Mouse (Mus musculus) spleen, postnatal 36 days (tissue): ENCODE data around the gene Tm6sf2.

Source experiments
- DNase-seq, 2 experiments: peaks; one replicate each; pipeline ENCODE4 v3.0.0; 2022; ENCODE audit warnings: low spot score in 2 of 2, mixed read lengths in 1 of 2

The Tm6sf2 gene

GRCm38 (mm10) chr8:70089296-70089960 is 16.7 kb downstream of the Tm6sf2 start:
- DNase-seq, result no peak

- DNase-seq, result no peak
These were observed 20.1 kb downstream of the Tm6sf2 start for GRCm38 (mm10) chr8:70092786-70093185.

GRCm38 (mm10) chr8:70099276-70099675 is 26.6 kb downstream of the Tm6sf2 start:
- DNase-seq, result no peak

- DNase-seq, result no peak
These were observed 27.5 kb downstream of the Tm6sf2 start for GRCm38 (mm10) chr8:70100241-70100640.

GRCm38 (mm10) chr8:70104506-70104905 is 31.8 kb downstream of the Tm6sf2 start:
- DNase-seq, result peak; percentile 47 to 55

- no peak for DNase-seq
These were observed 32.2 kb downstream of the Tm6sf2 start for GRCm38 (mm10) chr8:70104922-70105321.

GRCm38 (mm10) chr8:70110451-70110850 is 37.7 kb downstream of the Tm6sf2 start:
- peak; percentile 30 to 31 for DNase-seq

- no peak for DNase-seq
These were observed 38.6 kb downstream of the Tm6sf2 start for GRCm38 (mm10) chr8:70111192-70111795.

- no peak for DNase-seq
These were observed 39.8 kb downstream of the Tm6sf2 start for GRCm38 (mm10) chr8:70112401-70113016.

- DNase-seq, result no peak
These were observed 41.8 kb downstream of the Tm6sf2 start for GRCm38 (mm10) chr8:70114488-70114887.

- no peak for DNase-seq
These were observed 42.2 kb downstream of the Tm6sf2 start for GRCm38 (mm10) chr8:70114892-70115291.

GRCm38 (mm10) chr8:70117611-70118010 is 44.9 kb downstream of the Tm6sf2 start:
- DNase-seq, result peak in 1 of 2 experiments; percentile 27

GRCm38 (mm10) chr8:70118726-70119700 is 46.3 kb downstream of the Tm6sf2 start:
- DNase-seq, result no peak

- no peak for DNase-seq
These were observed 47.9 kb downstream of the Tm6sf2 start, which contains the start of gene Ncan for GRCm38 (mm10) chr8:70120667-70121066. Ncan (minus strand) TSS chr8:70120873.

GRCm38 (mm10) chr8:70122863-70123262 is 50.1 kb downstream of the Tm6sf2 start:
- no peak for DNase-seq

- DNase-seq, result no peak
These were observed 52.3 kb downstream of the Tm6sf2 start for GRCm38 (mm10) chr8:70124992-70125391.

GRCm38 (mm10) chr8:70128435-70128834 is 55.7 kb downstream of the Tm6sf2 start:
- DNase-seq, result no peak

- DNase-seq, result no peak
These were observed 56.7 kb downstream of the Tm6sf2 start for GRCm38 (mm10) chr8:70129309-70129952.
